Mouse (Mus musculus): ENCODE data around the gene Trim71.

- TF ChIP-seq HCFC1 (IDR thresholded peaks at IDR 0.05; ENCODE audit: borderline replicate concordance, insufficient read depth, low read length): no peak
- no peak for TF ChIP-seq ZNF384 (IDR thresholded peaks at IDR 0.05; ENCODE audit: low read depth, low read length)
Observed at GRCm38 (mm10) chr9:114549117-114549516, 15.1 kb downstream of the Trim71 start.

All from ES-E14 (cell line).